Mouse (Mus musculus): ENCODE data around the gene Olfr352.

The Olfr352 gene

GRCm38 (mm10) chr2:36868160-36868559, at the start of gene Olfr352:
Olfr352 (plus strand) TSS chr2:36868460.
- DNase-seq (ENCODE audit: low spot score in 2 of 2): no peak

- DNase-seq (ENCODE audit: low spot score in 2 of 2): no peak
These were observed 22.2 kb upstream of the Olfr352 start, which contains the start of gene Olfr350 for GRCm38 (mm10) chr2:36846010-36846409. Olfr350 (plus strand) TSS chr2:36846310.

GRCm38 (mm10) chr2:36862560-36862959, 5.7 kb upstream of the Olfr352 start, which contains the start of gene Olfr351:
Olfr351 (minus strand) TSS chr2:36862660.
- no peak for DNase-seq (ENCODE audit: low spot score in 2 of 2)

DNA sequence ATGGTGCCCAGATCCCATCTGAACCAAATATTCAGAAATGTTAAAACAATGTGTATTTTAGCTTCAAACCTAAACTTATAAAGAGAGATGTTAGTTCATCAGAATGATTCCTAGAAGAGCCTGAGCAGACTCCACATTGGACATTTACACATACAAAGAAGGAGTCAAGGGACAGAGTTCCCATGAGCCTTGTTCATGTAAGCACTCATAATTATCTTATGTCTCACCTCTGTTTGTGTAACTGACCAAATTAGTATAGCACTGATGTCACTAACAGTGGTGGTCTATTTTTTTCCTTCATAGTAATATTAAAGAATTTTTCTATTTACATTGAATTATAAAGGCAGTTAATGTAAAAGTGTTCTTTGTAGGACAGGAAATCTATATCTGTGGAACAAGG, 24.6 kb downstream of the Olfr352 start, which contains the start of gene Olfr353:
Olfr353 (minus strand) TSS at position 101 of the 400 bp plus-strand sequence.
- DNase-seq (ENCODE audit: low spot score in 2 of 2): no peak

DNA sequence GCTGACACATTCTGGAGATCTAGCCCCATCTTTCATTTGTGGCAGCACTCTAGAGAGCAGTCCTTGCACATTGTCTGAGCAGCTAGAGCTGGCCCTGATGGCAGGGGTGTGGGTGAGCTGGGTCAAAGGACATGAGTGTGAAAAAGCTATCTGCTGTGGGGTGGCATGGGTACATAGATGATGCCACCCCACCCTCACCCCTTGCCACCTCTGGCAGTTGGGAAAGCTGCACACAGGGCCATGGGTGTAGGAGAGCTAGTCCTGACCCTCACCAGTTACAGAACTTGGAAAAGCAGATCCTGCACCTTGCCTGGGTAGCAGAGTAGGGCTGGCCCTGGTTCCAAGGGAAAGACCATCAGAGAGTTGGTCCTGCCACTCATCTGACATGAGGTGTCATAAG, 28.9 kb downstream of the Olfr352 start:
- no peak for DNase-seq (ENCODE audit: low spot score in 2 of 2)

DNA sequence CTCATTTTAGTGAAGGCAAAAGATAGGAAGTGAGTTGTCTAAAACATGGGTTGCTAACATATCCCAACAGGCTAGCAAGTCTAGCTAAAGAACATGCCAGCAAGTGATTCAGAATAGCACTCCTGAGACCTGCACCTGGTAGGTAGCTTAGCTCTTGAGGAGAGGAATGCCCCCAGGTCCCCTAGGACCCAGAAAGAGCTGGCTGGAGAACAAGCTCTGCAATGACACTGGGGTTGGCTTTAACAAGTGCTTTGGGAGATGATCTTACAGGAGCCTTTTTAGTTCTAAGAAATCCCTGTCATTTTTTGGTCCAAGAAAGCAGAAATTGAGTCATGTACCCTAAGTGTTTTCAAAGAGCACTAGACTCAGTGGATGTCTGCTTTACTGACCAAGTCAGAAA, 37.1 kb downstream of the Olfr352 start, which contains the start of gene Olfr354:
Olfr354 (plus strand) TSS at position 301 of the 400 bp plus-strand sequence.
- no peak for DNase-seq (ENCODE audit: low spot score in 2 of 2)

Data from cerebellum, postnatal 4 days (tissue).